Mouse (Mus musculus): Measurements from ENCODE around the gene Phc2. TPM values are rescaled to one million over a fixed set of nuclear protein-coding genes. Genes with fewer than 3 reads are reported as not detected.
"Not testable (repeated sequence)": the region's sequence is repeated elsewhere in the genome, so short reads cannot be mapped to it uniquely, and the experiment has no call there.

The Phc2 gene
- 18.9 and 19.8 TPM in 2 replicates for polyA plus RNA-seq (2015; fragmentation: Nextera tagmentation; extraction: Ambion mirVana)

GRCm38 (mm10) chr4:128654505-128655381, at the start of gene Phc2:
Phc2 (plus strand) TSS chr4:128654702.
- Histone ChIP-seq H3K9me3 (ENCODE audit: control insufficient read depth, low read length) (no peaks in the 10 kb centered on the region), H3K27ac (ENCODE audit: low read length) (peak within 1 kb of the TSS; percentile 63), H3K9ac (ENCODE audit: low read length) (peak within 1 kb of the TSS; percentile 79), H3K27me3 (ENCODE audit: control insufficient read depth, insufficient read depth, low read depth, low read length) (no peaks in the 10 kb centered on the region), H3K4me2 (ENCODE audit: low read depth, low read length) (peak within 1 kb of the TSS; percentile 93), H3K36me3 (ENCODE audit: control insufficient read depth, insufficient read depth, low read length) (no peaks in the 10 kb centered on the region), H3K4me1 (replicated peaks; ENCODE audit: control insufficient read depth, insufficient read depth, low read length) (peaks cover 20% of the 10 kb centered on the region), H3K4me3 (ENCODE audit: low read length) (peak within 1 kb of the TSS; percentile 68)
- peak; percentile 97 for ATAC-seq (ENCODE audit: low read depth)
- WGBS: under 1% methylated on average over 70 of the region's 85 CpGs

- H3K27ac ChIP-seq (ENCODE audit: low read length): no peak overlapping the region
- H3K27me3 ChIP-seq (ENCODE audit: control insufficient read depth, insufficient read depth, low read depth, low read length): no peaks in the 10 kb centered on the region
- H3K4me3 ChIP-seq (ENCODE audit: low read length): no peak overlapping the region
- no peak overlapping the region for H3K4me2 ChIP-seq (ENCODE audit: low read depth, low read length)
- H3K4me1 ChIP-seq (replicated peaks; ENCODE audit: control insufficient read depth, insufficient read depth, low read length): peaks cover 10% of the 10 kb centered on the region
- H3K9me3 ChIP-seq (ENCODE audit: control insufficient read depth, low read length): no peaks in the 10 kb centered on the region
- 90% methylated on average over 7 of the region's 7 CpGs for WGBS
- no peak overlapping the region for H3K9ac ChIP-seq (ENCODE audit: low read length)
- H3K36me3 ChIP-seq (ENCODE audit: control insufficient read depth, insufficient read depth, low read length): 0 out of 2 replicates have a peak, but pooled peaks cover 4% of the 10 kb centered on the region
- no peak for ATAC-seq (ENCODE audit: low read depth)
Measured at GRCm38 (mm10) chr4:128606586-128606985, 47.9 kb upstream of the Phc2 start.

GRCm38 (mm10) chr4:128607661-128608060, 46.8 kb upstream of the Phc2 start:
- peaks cover 10% of the 10 kb centered on the region for H3K4me1 ChIP-seq (replicated peaks; ENCODE audit: control insufficient read depth, insufficient read depth, low read length)
- ATAC-seq (ENCODE audit: low read depth): no peak
- WGBS: 70% methylated on average over 11 of the region's 11 CpGs
- no peaks in the 10 kb centered on the region for H3K9me3 ChIP-seq (ENCODE audit: control insufficient read depth, low read length)
- no peak overlapping the region for H3K9ac ChIP-seq (ENCODE audit: low read length)
- H3K4me2 ChIP-seq (ENCODE audit: low read depth, low read length): no peak overlapping the region
- 0 out of 2 replicates have a peak, but pooled peaks cover 4% of the 10 kb centered on the region for H3K36me3 ChIP-seq (ENCODE audit: control insufficient read depth, insufficient read depth, low read length)
- H3K4me3 ChIP-seq (ENCODE audit: low read length): no peak overlapping the region
- H3K27ac ChIP-seq (ENCODE audit: low read length): no peak overlapping the region
- H3K27me3 ChIP-seq (ENCODE audit: control insufficient read depth, insufficient read depth, low read depth, low read length): no peaks in the 10 kb centered on the region

GRCm38 (mm10) chr4:128609276-128609924, 45.1 kb upstream of the Phc2 start:
- peak overlapping the region; percentile 67 for H3K4me3 ChIP-seq (ENCODE audit: low read length)
- peak overlapping the region; percentile 74 for H3K4me2 ChIP-seq (ENCODE audit: low read depth, low read length)
- 5% methylated on average over 26 of the region's 27 CpGs for WGBS
- peak overlapping the region; percentile 74 for H3K9ac ChIP-seq (ENCODE audit: low read length)
- H3K27me3 ChIP-seq (ENCODE audit: control insufficient read depth, insufficient read depth, low read depth, low read length): no peaks in the 10 kb centered on the region
- no peaks in the 10 kb centered on the region for H3K9me3 ChIP-seq (ENCODE audit: control insufficient read depth, low read length)
- no peaks in the 10 kb centered on the region for H3K36me3 ChIP-seq (ENCODE audit: control insufficient read depth, insufficient read depth, low read length)
- H3K4me1 ChIP-seq (replicated peaks; ENCODE audit: control insufficient read depth, insufficient read depth, low read length): peaks cover 13% of the 10 kb centered on the region
- peak; percentile 44 for ATAC-seq (ENCODE audit: low read depth)
- peak overlapping the region; percentile 24 for H3K27ac ChIP-seq (ENCODE audit: low read length)

GRCm38 (mm10) chr4:128609925-128610402, 44.5 kb upstream of the Phc2 start, which contains the start of gene Zscan20:
Zscan20 (minus strand) TSS chr4:128610098.
- Histone ChIP-seq H3K4me3 (ENCODE audit: low read length) (peak within 1 kb of the TSS; percentile 67), H3K9ac (ENCODE audit: low read length) (peak within 1 kb of the TSS; percentile 74), H3K9me3 (ENCODE audit: control insufficient read depth, low read length) (no peaks in the 10 kb centered on the region), H3K4me1 (replicated peaks; ENCODE audit: control insufficient read depth, insufficient read depth, low read length) (peaks cover 13% of the 10 kb centered on the region), H3K27ac (ENCODE audit: low read length) (peak within 1 kb of the TSS; percentile 24), H3K36me3 (ENCODE audit: control insufficient read depth, insufficient read depth, low read length) (no peaks in the 10 kb centered on the region), H3K27me3 (ENCODE audit: control insufficient read depth, insufficient read depth, low read depth, low read length) (no peaks in the 10 kb centered on the region), H3K4me2 (ENCODE audit: low read depth, low read length) (peak within 1 kb of the TSS; percentile 74)
- under 1% methylated on average over 24 of the region's 24 CpGs for WGBS
- ATAC-seq (ENCODE audit: low read depth): peak; percentile 96

- Histone ChIP-seq H3K9ac (ENCODE audit: low read length) (no peak overlapping the region; the same call in 1 of the 2 replicates), H3K27ac (ENCODE audit: low read length) (no peak overlapping the region), H3K4me1 (replicated peaks; ENCODE audit: control insufficient read depth, insufficient read depth, low read length) (peaks cover 13% of the 10 kb centered on the region), H3K9me3 (ENCODE audit: control insufficient read depth, low read length) (no peaks in the 10 kb centered on the region), H3K27me3 (ENCODE audit: control insufficient read depth, insufficient read depth, low read depth, low read length) (no peaks in the 10 kb centered on the region), H3K4me3 (ENCODE audit: low read length) (peak overlapping the region; percentile 67; the same call in 1 of the 2 replicates), H3K36me3 (ENCODE audit: control insufficient read depth, insufficient read depth, low read length) (no peaks in the 10 kb centered on the region), H3K4me2 (ENCODE audit: low read depth, low read length) (peak overlapping the region; percentile 74)
- no peak for ATAC-seq (ENCODE audit: low read depth)
- WGBS: 14% methylated on average over 10 of the region's 10 CpGs
Measured at GRCm38 (mm10) chr4:128610706-128611105, 43.8 kb upstream of the Phc2 start.

- not testable (repeated sequence) for H3K9me3 ChIP-seq (ENCODE audit: control insufficient read depth, low read length); H3K9ac ChIP-seq (ENCODE audit: low read length); H3K36me3 ChIP-seq (ENCODE audit: control insufficient read depth, insufficient read depth, low read length); H3K27ac ChIP-seq (ENCODE audit: low read length); H3K4me3 ChIP-seq (ENCODE audit: low read length); ATAC-seq (ENCODE audit: low read depth); H3K4me2 ChIP-seq (ENCODE audit: low read depth, low read length); H3K27me3 ChIP-seq (ENCODE audit: control insufficient read depth, insufficient read depth, low read depth, low read length)
- H3K4me1 ChIP-seq (replicated peaks; ENCODE audit: control insufficient read depth, insufficient read depth, low read length): peaks cover 13% of the 10 kb centered on the region
- 60% methylated on average over 3 of the region's 3 CpGs for WGBS
Measured at GRCm38 (mm10) chr4:128611726-128612125, 42.8 kb upstream of the Phc2 start.

- no peaks in the 10 kb centered on the region for H3K27me3 ChIP-seq (ENCODE audit: control insufficient read depth, insufficient read depth, low read depth, low read length)
- H3K9me3 ChIP-seq (ENCODE audit: control insufficient read depth, low read length): no peaks in the 10 kb centered on the region
- no peaks in the 10 kb centered on the region for H3K36me3 ChIP-seq (ENCODE audit: control insufficient read depth, insufficient read depth, low read length)
- peaks cover 26% of the 10 kb centered on the region for H3K4me1 ChIP-seq (replicated peaks; ENCODE audit: control insufficient read depth, insufficient read depth, low read length)
- H3K4me3 ChIP-seq (ENCODE audit: low read length): no peak overlapping the region
- peak overlapping the region; percentile 15; the same call in 1 of the 2 replicates for H3K4me2 ChIP-seq (ENCODE audit: low read depth, low read length)
- WGBS: 17% methylated on average over 8 of the region's 8 CpGs
- H3K27ac ChIP-seq (ENCODE audit: low read length): no peak overlapping the region
- no peak for ATAC-seq (ENCODE audit: low read depth)
- H3K9ac ChIP-seq (ENCODE audit: low read length): no peak overlapping the region; the same call in 1 of the 2 replicates
Measured at GRCm38 (mm10) chr4:128613326-128613725, 41.2 kb upstream of the Phc2 start.

GRCm38 (mm10) chr4:128615761-128616160, 38.7 kb upstream of the Phc2 start:
- Histone ChIP-seq H3K36me3 (ENCODE audit: control insufficient read depth, insufficient read depth, low read length) (no peaks in the 10 kb centered on the region), H3K27me3 (ENCODE audit: control insufficient read depth, insufficient read depth, low read depth, low read length) (no peaks in the 10 kb centered on the region), H3K4me2 (ENCODE audit: low read depth, low read length) (no peak overlapping the region), H3K9ac (ENCODE audit: low read length) (no peak overlapping the region), H3K4me1 (replicated peaks; ENCODE audit: control insufficient read depth, insufficient read depth, low read length) (peaks cover 19% of the 10 kb centered on the region), H3K4me3 (ENCODE audit: low read length) (no peak overlapping the region), H3K27ac (ENCODE audit: low read length) (no peak overlapping the region), H3K9me3 (ENCODE audit: control insufficient read depth, low read length) (no peaks in the 10 kb centered on the region)
- no peak for ATAC-seq (ENCODE audit: low read depth)
- 82% methylated on average over 14 of the region's 14 CpGs for WGBS
